Mouse (Mus musculus) stomach, postnatal 0 days (tissue): ENCODE data around the gene Nktr.

ENCODE experiments used
- CTCF ChIP-seq: IDR thresholded peaks from 2 replicates; pipeline ENCODE4 v1.5.1; 2016; ENCODE audit warnings: antibody characterized with exemption, low read depth, mild to moderate bottlenecking, moderate library complexity
- EP300 ChIP-seq: optimal IDR thresholded peaks from 2 replicates; pipeline ENCODE3; 2016; ENCODE audit warnings: antibody characterized with exemption

DNA sequence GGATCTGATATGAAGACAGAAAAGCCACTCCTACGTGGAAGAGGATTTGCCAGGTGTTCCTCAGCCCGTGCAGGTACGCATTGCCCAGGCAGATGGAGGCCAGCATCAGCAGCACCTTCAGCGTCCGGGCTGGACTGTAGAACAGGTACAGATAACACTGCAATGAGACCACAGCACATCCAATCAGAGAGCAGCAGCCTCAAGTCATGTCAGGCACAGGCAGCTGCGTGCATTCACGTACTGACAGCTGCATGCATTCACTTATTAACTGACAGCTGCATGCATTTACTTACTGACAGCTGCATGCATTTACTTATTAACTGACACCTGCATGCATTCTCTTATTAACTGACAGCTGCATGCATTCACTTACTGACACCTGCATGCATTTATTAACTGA lies 34.3 kb upstream of the Nktr start:
- TF ChIP-seq EP300: no peak
- TF ChIP-seq CTCF: no peak
